Mouse (Mus musculus) midbrain, embryonic 13.5 days (tissue): ENCODE data around the gene Hspb7. TPM values are rescaled to one million over a fixed set of nuclear protein-coding genes. Genes with fewer than 3 reads are reported as not detected.
A peak's percentile ranks its signal among the peaks of the same experiment; 100 is the strongest.

Source experiments
- ATAC-seq: fragments of 200-750 bp; cut with Nextera tagmentation; 2 replicates; pipeline ENCODE4 v1.8.0; 2017; ENCODE audit warnings: mild to moderate bottlenecking, moderate TSS enrichment, moderate library complexity
- H3K27ac ChIP-seq: fragments of 300-500 bp; sonication (generic); 2 replicates; pipeline ENCODE4 v1.5.1; 2015; ENCODE audit warnings: inconsistent platforms, mild to moderate bottlenecking, moderate library complexity
- H3K27me3 ChIP-seq: fragments of 300-500 bp; sonication (generic); 2 replicates; pipeline ENCODE4 v1.6.1; 2015; ENCODE audit warnings: mild to moderate bottlenecking, inconsistent platforms
- H3K36me3 ChIP-seq: fragments of 300-500 bp; sonication (generic); 2 replicates; pipeline ENCODE4 v1.6.1; 2015; ENCODE audit warnings: mild to moderate bottlenecking, inconsistent platforms
- H3K4me1 ChIP-seq: fragments of 300-500 bp; sonication (generic); replicated peaks from 2 replicates; pipeline ENCODE4 v1.6.1; 2015; ENCODE audit warnings: inconsistent platforms
- H3K4me2 ChIP-seq: fragments of 300-500 bp; sonication (generic); replicated peaks from 2 replicates; pipeline ENCODE4 v1.6.1; 2015; ENCODE audit warnings: moderate library complexity, mild to moderate bottlenecking, inconsistent platforms
- H3K4me3 ChIP-seq: fragments of 300-500 bp; sonication (generic); replicated peaks from 2 replicates; pipeline ENCODE4 v1.5.1; 2015; ENCODE audit warnings: mild to moderate bottlenecking, inconsistent platforms
- H3K9ac ChIP-seq: fragments of 300-500 bp; sonication (generic); replicated peaks from 2 replicates; pipeline ENCODE4 v1.6.1; 2015; ENCODE audit warnings: mild to moderate bottlenecking, inconsistent platforms
- H3K9me3 ChIP-seq: fragments of 300-500 bp; sonication (generic); 2 replicates; pipeline ENCODE4 v1.6.1; 2016; ENCODE audit warnings: mild to moderate bottlenecking, inconsistent platforms
- WGBS: fragments of 180-500 bp; shearing (Covaris S2); methylation state at CpG from one replicate; pipeline ENCODE4 v1.1.7; 2015; 5-methylcytosine and 5-hydroxymethylcytosine counted together
- polyA plus RNA-seq: library from polyadenylated mRNA; unstranded; fragments of >200 nt; fragmentation: Nextera tagmentation; extraction: Ambion mirVana; gene quantifications from 2 replicates; pipeline ENCODE4 v1.2.1, GENCODE M21; 2015

Gene Hspb7
- polyA plus RNA-seq, 1 experiment from 2014 or later = not detected

DNA sequence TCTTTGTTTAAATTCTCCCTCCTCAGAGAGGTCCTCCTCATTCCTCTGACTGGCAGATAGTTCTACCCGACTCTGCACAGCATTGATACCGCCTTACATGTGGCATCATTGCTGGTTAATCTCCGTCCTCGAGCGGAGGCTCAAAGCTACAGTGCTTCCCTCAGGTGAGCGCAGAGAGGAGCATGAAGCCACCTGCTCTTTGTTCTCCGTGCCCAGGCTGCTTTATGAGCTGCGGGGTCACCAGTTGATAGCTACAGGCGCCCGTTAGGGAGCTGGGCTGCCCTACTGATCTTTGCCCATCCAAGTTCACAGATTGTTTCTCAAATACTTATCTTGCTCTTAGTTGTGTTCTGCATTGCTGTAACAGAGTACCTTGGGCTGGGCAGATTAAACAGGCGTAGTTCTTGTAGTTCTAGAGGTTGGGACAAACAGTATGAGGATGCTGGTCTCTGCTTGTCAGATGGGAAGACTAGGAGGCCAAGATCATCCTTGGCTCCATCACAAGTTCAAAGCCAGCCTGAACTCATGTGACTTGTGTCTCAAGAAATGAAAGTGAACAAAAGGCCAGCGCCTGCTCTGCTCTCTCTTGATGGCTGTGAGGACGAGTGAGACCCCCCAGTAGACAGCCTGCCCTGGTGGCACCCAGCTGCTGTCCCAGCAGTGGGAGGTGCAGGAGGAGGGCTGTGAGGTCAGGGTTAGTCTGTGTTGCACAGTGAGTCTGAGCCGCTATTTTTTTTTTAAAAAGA is 35.8 kb downstream of the Hspb7 start:
- H3K4me3 ChIP-seq = no peak overlapping the region
- H3K9me3 ChIP-seq = no peaks in the 10 kb centered on the region
- 93% methylated on average over 14 of the region's 14 CpGs for WGBS

DNA sequence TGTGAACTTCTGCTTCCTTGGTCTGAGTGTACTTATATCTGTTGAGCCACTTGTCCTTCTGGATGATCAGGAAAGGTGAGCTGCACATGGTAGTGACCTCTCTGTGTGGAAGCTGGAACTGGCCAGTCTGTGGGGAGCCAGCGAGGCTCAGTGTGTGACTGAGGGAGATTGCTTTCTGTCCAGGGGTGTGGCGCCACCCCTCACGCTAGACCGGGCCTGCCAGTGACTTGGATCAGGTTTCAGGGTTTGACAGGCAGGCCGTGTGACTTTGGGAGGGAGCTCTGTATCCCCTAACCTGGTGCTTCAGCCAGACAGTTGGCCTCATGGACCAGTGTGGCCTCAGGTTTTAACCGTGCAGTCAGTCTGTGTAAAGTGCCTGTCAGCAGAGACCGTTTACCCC is 37.7 kb downstream of the Hspb7 start:
- no peak overlapping the region for H3K27ac ChIP-seq
- WGBS = 17% methylated on average over 7 of the region's 7 CpGs
- H3K9ac ChIP-seq = peak overlapping the region; percentile 48; the same call in 1 of the 2 replicates
- no peak for ATAC-seq
- H3K27me3 ChIP-seq = no peaks in the 10 kb centered on the region
- H3K36me3 ChIP-seq = peaks cover 43% of the 10 kb centered on the region
- no peaks in the 10 kb centered on the region for H3K9me3 ChIP-seq
- H3K4me2 ChIP-seq = no peak overlapping the region
- peaks cover 39% of the 10 kb centered on the region for H3K4me1 ChIP-seq
- no peak overlapping the region for H3K4me3 ChIP-seq

More for the DNA sequence above, 35.8 kb downstream of the Hspb7 start:
- H3K27me3 ChIP-seq = no peaks in the 10 kb centered on the region
- no peak overlapping the region for H3K9ac ChIP-seq
- H3K4me1 ChIP-seq = peaks cover 34% of the 10 kb centered on the region
- no peak overlapping the region for H3K27ac ChIP-seq
- no peak overlapping the region for H3K4me2 ChIP-seq
- ATAC-seq = no peak
- H3K36me3 ChIP-seq = peaks cover 44% of the 10 kb centered on the region

DNA sequence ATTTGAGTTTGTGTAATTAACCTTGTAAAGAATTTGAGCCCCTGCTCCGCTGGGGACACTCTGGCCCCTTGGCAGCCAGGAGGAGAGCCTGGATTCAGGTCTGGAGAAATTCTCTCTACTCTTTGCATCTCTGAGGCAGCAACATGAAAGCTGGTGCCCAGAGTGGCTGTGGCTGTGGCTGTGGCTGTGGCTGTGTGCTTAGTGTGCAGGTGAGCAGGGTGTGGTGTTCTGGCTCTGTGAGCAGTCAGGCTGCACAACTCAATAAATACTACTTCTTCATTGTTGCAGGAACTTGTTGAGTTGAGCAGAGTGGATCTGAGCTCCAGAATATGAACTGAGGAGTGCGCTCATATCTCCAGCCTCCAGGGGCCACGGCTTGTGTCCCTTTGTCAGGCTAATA is 38.3 kb downstream of the Hspb7 start:
- no peak for ATAC-seq
- Histone ChIP-seq H3K4me1 (peaks cover 39% of the 10 kb centered on the region), H3K36me3 (peaks cover 48% of the 10 kb centered on the region), H3K27ac (no peak overlapping the region), H3K27me3 (no peaks in the 10 kb centered on the region), H3K9me3 (no peaks in the 10 kb centered on the region), H3K9ac (no peak overlapping the region), H3K4me3 (no peak overlapping the region), H3K4me2 (no peak overlapping the region)
- WGBS = 63% methylated on average over 3 of the region's 3 CpGs

DNA sequence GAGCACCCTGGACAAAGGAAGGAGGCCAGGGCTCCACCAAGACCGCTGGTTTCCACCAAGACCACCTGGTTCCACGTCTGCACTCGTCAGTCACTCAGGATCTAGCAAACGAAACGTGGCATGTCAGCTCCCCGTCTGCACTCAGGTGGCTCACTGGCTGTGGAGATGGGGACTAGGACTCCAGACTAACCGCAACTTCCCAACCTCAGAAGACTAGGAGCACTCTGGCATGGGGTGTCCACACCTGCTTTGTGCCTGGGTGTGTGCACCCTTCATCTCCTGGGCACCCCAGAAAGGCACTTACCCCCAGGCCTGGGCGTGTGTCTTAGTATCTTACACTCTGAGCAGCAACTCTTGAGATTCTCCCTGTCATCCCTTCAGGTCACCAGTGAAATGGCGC is 39.2 kb downstream of the Hspb7 start:
- no peaks in the 10 kb centered on the region for H3K27me3 ChIP-seq
- no peaks in the 10 kb centered on the region for H3K9me3 ChIP-seq
- no peak overlapping the region for H3K4me3 ChIP-seq
- 88% methylated on average over 9 of the region's 9 CpGs for WGBS
- H3K4me1 ChIP-seq = peaks cover 39% of the 10 kb centered on the region
- H3K27ac ChIP-seq = no peak overlapping the region
- H3K4me2 ChIP-seq = no peak overlapping the region
- ATAC-seq = no peak
- H3K9ac ChIP-seq = no peak overlapping the region
- H3K36me3 ChIP-seq = peaks cover 56% of the 10 kb centered on the region

DNA sequence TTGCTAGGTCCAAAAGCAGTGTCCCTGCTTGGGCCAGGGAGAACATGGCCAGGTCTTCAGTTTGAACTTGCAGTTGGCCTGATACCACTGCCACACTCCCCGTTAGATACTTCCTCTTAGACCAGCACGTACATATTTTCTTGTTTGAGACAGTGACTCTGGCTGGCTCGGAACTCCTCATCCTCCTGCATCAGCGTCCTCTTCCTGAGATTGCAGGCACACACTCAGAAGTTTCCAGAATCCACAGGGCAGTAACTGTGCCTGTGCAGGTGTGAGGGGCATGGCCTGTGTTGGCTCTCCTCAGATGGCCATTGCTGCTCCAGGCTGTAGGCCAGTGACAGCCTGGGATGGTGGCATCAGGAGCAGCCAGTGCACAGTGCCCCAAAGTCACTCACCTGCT is 39.9 kb downstream of the Hspb7 start:
- peaks cover 59% of the 10 kb centered on the region for H3K36me3 ChIP-seq
- H3K4me3 ChIP-seq = no peak overlapping the region
- ATAC-seq = no peak
- H3K9me3 ChIP-seq = no peaks in the 10 kb centered on the region
- WGBS = 94% methylated on average over 4 of the region's 4 CpGs
- H3K4me2 ChIP-seq = no peak overlapping the region
- peaks cover 39% of the 10 kb centered on the region for H3K4me1 ChIP-seq
- no peak overlapping the region for H3K27ac ChIP-seq
- no peak overlapping the region for H3K9ac ChIP-seq
- H3K27me3 ChIP-seq = no peaks in the 10 kb centered on the region

DNA sequence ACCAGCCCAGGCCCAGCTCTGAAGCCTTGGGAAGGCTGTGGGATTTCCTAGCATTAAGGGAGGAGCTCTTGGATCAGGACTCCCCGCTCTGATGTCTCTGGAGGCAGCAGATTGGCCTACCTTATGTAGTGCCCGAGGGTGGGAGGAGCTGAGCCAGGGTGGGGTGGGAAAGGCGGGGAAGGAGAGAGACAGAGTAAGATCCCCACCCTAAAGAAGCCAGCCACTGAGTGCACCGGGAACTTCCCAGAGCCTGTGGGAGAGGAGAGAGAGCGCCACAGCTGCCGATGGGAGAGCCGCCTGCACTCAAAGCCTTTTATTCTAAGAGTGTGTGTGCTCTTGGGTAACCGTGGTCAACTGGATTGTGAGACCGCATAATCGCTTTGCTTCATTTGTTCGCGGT is 40.5 kb downstream of the Hspb7 start:
- H3K4me3 ChIP-seq = no peak overlapping the region
- H3K27ac ChIP-seq = peak overlapping the region; percentile 9; the same call in 1 of the 2 replicates
- H3K4me1 ChIP-seq = peaks cover 39% of the 10 kb centered on the region
- WGBS = 22% methylated on average over 12 of the region's 12 CpGs
- no peak overlapping the region for H3K9ac ChIP-seq
- peaks cover 60% of the 10 kb centered on the region for H3K36me3 ChIP-seq
- no peak overlapping the region for H3K4me2 ChIP-seq
- no peaks in the 10 kb centered on the region for H3K9me3 ChIP-seq
- no peaks in the 10 kb centered on the region for H3K27me3 ChIP-seq
- peak; percentile 27; the same call in 1 of the 2 replicates for ATAC-seq

DNA sequence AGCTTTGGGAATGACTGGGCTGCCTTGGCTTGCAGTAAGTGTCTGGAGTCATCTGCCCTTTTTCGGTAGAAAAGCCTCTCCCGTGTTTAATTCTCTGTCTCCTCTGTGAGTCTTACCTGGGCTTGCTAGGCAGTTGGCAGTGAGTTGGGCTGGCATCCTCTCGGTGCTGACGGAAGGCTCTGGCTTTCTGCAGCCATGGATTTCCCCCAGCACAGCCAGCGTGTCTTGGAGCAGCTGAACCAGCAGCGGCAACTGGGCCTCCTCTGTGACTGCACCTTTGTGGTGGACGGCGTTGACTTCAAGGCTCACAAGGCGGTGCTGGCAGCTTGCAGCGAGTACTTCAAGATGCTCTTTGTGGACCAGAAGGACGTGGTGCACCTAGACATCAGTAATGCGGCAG is 41.0 kb downstream of the Hspb7 start:
- H3K4me1 ChIP-seq = peaks cover 39% of the 10 kb centered on the region
- peaks cover 60% of the 10 kb centered on the region for H3K36me3 ChIP-seq
- H3K9me3 ChIP-seq = no peaks in the 10 kb centered on the region
- 86% methylated on average over 12 of the region's 12 CpGs for WGBS
- no peak for ATAC-seq
- no peaks in the 10 kb centered on the region for H3K27me3 ChIP-seq
- no peak overlapping the region for H3K4me3 ChIP-seq
- no peak overlapping the region for H3K4me2 ChIP-seq
- H3K27ac ChIP-seq = 0 out of 2 replicates have a peak overlapping the region, but pooled peaks have one; percentile 9
- H3K9ac ChIP-seq = no peak overlapping the region

DNA sequence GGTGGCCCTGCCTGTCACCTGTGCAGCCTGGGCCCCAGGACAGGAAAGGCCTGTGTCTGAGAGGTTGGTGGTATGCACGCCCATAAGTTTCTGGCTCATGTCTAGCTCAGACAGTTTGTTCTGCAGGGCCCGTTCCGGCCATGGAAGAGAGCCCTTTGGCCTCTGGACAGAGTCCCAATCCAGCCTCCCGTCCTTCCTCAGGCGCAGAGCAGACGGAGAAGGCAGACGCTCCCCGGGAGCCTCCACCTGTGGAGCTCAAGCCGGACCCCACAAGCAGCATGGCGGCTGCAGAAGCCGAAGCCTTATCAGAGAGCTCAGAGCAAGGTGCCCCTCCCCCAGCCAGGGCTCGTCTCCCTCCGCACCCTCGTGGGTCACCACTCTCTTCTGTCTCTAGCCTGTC is 42.9 kb downstream of the Hspb7 start:
- no peak overlapping the region for H3K4me3 ChIP-seq

DNA sequence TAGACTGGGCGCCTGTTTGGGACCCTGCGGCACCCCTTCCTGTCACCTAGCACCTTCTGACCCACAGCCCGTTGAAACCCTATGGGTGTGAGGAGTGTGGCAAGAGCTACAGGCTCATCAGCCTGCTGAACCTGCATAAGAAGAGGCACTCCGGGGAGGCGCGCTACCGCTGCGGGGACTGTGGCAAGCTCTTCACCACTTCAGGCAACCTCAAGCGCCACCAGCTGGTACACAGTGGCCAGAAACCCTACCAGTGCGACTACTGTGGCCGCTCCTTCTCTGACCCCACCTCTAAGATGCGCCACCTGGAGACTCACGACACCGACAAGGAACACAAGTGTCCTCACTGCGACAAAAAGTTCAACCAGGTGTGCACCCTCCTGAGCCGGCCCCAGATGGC is 44.1 kb downstream of the Hspb7 start:
- no peak for ATAC-seq
- no peak overlapping the region for H3K27ac ChIP-seq
- WGBS = 74% methylated on average over 16 of the region's 16 CpGs
- no peaks in the 10 kb centered on the region for H3K27me3 ChIP-seq
- peaks cover 84% of the 10 kb centered on the region for H3K36me3 ChIP-seq
- no peaks in the 10 kb centered on the region for H3K9me3 ChIP-seq
- H3K9ac ChIP-seq = no peak overlapping the region
- H3K4me1 ChIP-seq = peaks cover 18% of the 10 kb centered on the region
- no peak overlapping the region for H3K4me3 ChIP-seq
- no peak overlapping the region for H3K4me2 ChIP-seq

More for the DNA sequence above, 42.9 kb downstream of the Hspb7 start:
- H3K4me1 ChIP-seq = peaks cover 31% of the 10 kb centered on the region
- no peaks in the 10 kb centered on the region for H3K9me3 ChIP-seq
- H3K36me3 ChIP-seq = peaks cover 76% of the 10 kb centered on the region
- no peak overlapping the region for H3K9ac ChIP-seq
- H3K27me3 ChIP-seq = no peaks in the 10 kb centered on the region
- WGBS = 85% methylated on average over 14 of the region's 14 CpGs
- ATAC-seq = no peak
- no peak overlapping the region for H3K27ac ChIP-seq
- no peak overlapping the region for H3K4me2 ChIP-seq

DNA sequence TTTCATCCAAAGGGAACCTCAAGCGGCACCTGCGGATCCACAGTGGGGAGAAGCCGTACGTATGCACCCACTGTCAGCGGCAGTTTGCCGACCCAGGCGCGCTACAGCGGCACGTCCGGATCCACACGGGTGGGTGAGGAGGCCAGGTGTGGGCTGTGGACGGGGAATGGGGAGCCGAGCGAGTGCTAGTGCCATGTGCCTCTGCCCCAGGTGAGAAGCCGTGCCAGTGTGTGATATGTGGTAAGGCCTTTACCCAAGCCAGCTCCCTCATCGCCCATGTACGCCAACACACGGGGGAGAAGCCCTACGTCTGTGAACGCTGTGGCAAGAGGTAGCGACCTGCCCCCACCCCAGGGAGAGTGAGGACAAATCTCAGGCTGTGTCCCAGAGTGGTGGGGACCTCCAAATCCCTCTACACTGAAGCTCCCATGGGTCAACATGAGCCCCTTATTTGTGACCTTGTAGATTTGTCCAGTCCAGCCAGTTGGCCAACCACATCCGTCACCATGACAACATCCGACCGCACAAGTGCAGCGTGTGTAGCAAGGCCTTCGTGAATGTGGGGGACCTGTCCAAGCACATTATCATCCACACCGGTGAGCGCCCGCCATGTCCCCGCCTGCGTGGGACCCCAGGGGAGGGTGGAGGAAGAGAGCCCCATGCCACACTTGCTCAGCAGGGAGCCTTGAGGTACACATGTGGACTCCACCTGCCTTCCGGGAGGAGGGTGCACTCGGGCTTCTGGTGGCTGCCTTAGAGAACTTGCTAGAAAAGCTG is 45.1 kb downstream of the Hspb7 start:
- H3K4me3 ChIP-seq = no peak overlapping the region
- H3K36me3 ChIP-seq = peaks cover 91% of the 10 kb centered on the region
- H3K27ac ChIP-seq = no peak overlapping the region
- 87% methylated on average over 34 of the region's 34 CpGs for WGBS
- H3K9me3 ChIP-seq = no peaks in the 10 kb centered on the region
- H3K9ac ChIP-seq = no peak overlapping the region
- H3K27me3 ChIP-seq = no peaks in the 10 kb centered on the region
- ATAC-seq = no peak
- peaks cover 11% of the 10 kb centered on the region for H3K4me1 ChIP-seq
- H3K4me2 ChIP-seq = no peak overlapping the region

DNA sequence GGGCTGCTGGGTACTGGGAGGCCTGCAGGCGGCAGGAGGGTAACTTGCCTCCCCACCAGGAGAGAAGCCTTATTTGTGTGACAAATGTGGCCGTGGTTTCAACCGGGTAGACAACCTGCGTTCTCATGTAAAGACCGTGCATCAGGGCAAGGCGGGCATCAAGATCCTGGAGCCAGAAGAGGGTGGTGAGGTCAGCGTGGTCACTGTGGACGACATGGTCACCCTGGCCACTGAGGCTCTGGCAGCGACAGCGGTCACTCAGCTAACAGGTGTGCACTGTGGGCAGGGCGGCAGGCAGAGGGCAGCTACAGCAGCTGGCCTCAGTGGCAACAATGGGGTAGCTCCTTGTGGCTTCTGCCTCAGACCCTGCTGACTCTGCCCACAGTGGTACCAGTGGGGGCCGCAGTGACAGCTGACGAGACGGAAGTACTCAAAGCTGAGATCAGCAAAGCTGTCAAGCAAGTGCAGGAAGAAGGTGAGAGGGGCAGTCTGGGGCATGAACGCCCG is 45.8 kb downstream of the Hspb7 start:
- Histone ChIP-seq H3K9ac (no peak overlapping the region), H3K27ac (no peak overlapping the region), H3K27me3 (no peaks in the 10 kb centered on the region), H3K36me3 (peaks cover 98% of the 10 kb centered on the region), H3K9me3 (no peaks in the 10 kb centered on the region), H3K4me3 (no peak overlapping the region), H3K4me2 (no peak overlapping the region), H3K4me1 (peaks cover 5% of the 10 kb centered on the region; the same call in 1 of the 2 replicates)
- no peak for ATAC-seq
- 91% methylated on average over 16 of the region's 16 CpGs for WGBS
